Mouse (Mus musculus): ENCODE data around the gene Anxa2.

Gene Anxa2

GRCm38 (mm10) chr9:69453066-69453900 is at the start of gene Anxa2:
Gene Anxa2, plus strand, starts transcription at chr9:69453620.
- no peak for DNase-seq (ENCODE audit: low read depth, low spot score)

GRCm38 (mm10) chr9:69404671-69405070 is 48.7 kb upstream of the Anxa2 start:
- no peak for DNase-seq (ENCODE audit: low read depth, low spot score)

- no peak for DNase-seq (ENCODE audit: low read depth, low spot score)
Measured at GRCm38 (mm10) chr9:69419476-69419875, 33.9 kb upstream of the Anxa2 start.

GRCm38 (mm10) chr9:69430531-69430930 is 22.9 kb upstream of the Anxa2 start:
- DNase-seq (ENCODE audit: low read depth, low spot score): no peak

- DNase-seq (ENCODE audit: low read depth, low spot score): peak; percentile 39
Measured at GRCm38 (mm10) chr9:69431863-69432555, 21.4 kb upstream of the Anxa2 start.

- no peak for DNase-seq (ENCODE audit: low read depth, low spot score)
Measured at GRCm38 (mm10) chr9:69435194-69435593, 18.2 kb upstream of the Anxa2 start.

GRCm38 (mm10) chr9:69435662-69436061 is 17.8 kb upstream of the Anxa2 start:
- no peak for DNase-seq (ENCODE audit: low read depth, low spot score)

- no peak for DNase-seq (ENCODE audit: low read depth, low spot score)
Measured at GRCm38 (mm10) chr9:69439805-69440357, 13.5 kb upstream of the Anxa2 start.

GRCm38 (mm10) chr9:69442471-69443038 is 10.9 kb upstream of the Anxa2 start:
- DNase-seq (ENCODE audit: low read depth, low spot score): no peak

- no peak for DNase-seq (ENCODE audit: low read depth, low spot score)
Measured at GRCm38 (mm10) chr9:69443203-69443602, 10.2 kb upstream of the Anxa2 start.

GRCm38 (mm10) chr9:69448801-69449200 is 4.6 kb upstream of the Anxa2 start:
- DNase-seq (ENCODE audit: low read depth, low spot score): no peak

- DNase-seq (ENCODE audit: low read depth, low spot score): no peak
Measured at GRCm38 (mm10) chr9:69450636-69451035, 2.8 kb upstream of the Anxa2 start.

- DNase-seq (ENCODE audit: low read depth, low spot score): no peak
Measured at GRCm38 (mm10) chr9:69451886-69452810, 1.3 kb upstream of the Anxa2 start.

GRCm38 (mm10) chr9:69453901-69454666 is 664 bp downstream of the Anxa2 start:
- no peak for DNase-seq (ENCODE audit: low read depth, low spot score)

- DNase-seq (ENCODE audit: low read depth, low spot score): no peak
Measured at GRCm38 (mm10) chr9:69454691-69455090, 1.3 kb downstream of the Anxa2 start.

GRCm38 (mm10) chr9:69455391-69455790 is 2.0 kb downstream of the Anxa2 start:
- DNase-seq (ENCODE audit: low read depth, low spot score): no peak

- no peak for DNase-seq (ENCODE audit: low read depth, low spot score)
Measured at GRCm38 (mm10) chr9:69456406-69457075, 3.1 kb downstream of the Anxa2 start.

GRCm38 (mm10) chr9:69457143-69457542 is 3.7 kb downstream of the Anxa2 start:
- DNase-seq (ENCODE audit: low read depth, low spot score): no peak

- DNase-seq (ENCODE audit: low read depth, low spot score): no peak
Measured at GRCm38 (mm10) chr9:69457747-69458625, 4.6 kb downstream of the Anxa2 start.

Measured in brain, embryonic 18.5 days (tissue).